Mouse (Mus musculus): Measurements from ENCODE around the gene Gpr155. TPM values are rescaled to one million over a fixed set of nuclear protein-coding genes. Genes with fewer than 3 reads are reported as not detected.
A peak's percentile ranks its signal among the peaks of the same experiment; 100 is the strongest.

Gpr155 gene
- polyA plus RNA-seq, 1 experiment: 7.6 TPM

- Histone ChIP-seq H3K27me3 (ENCODE audit: control insufficient read depth, insufficient read depth, insufficient read length) (no peaks in the 10 kb centered on the region), H3K79me2 (ENCODE audit: control insufficient read depth, insufficient read depth) (no peaks in the 10 kb centered on the region), H3K36me3 (ENCODE audit: control insufficient read depth, insufficient read depth) (no peaks in the 10 kb centered on the region), H3ac (ENCODE audit: control insufficient read depth, insufficient read length) (no peak overlapping the region), H3K4me3 (no peak overlapping the region), H3K4me2 (ENCODE audit: low read depth) (no peak overlapping the region)
- TF ChIP-seq USF1 (IDR thresholded peaks at IDR 0.05; ENCODE audit: low read depth): no peak
Observed at GRCm38 (mm10) chr2:73403385-73404013, 17.1 kb upstream of the Gpr155 start.

GRCm38 (mm10) chr2:73401689-73402088 is 15.3 kb upstream of the Gpr155 start:
- no peaks in the 10 kb centered on the region for H3K36me3 ChIP-seq (ENCODE audit: control insufficient read depth, insufficient read depth)
- no peaks in the 10 kb centered on the region for H3K27me3 ChIP-seq (ENCODE audit: control insufficient read depth, insufficient read depth, insufficient read length)
- no peak overlapping the region for H3K4me2 ChIP-seq (ENCODE audit: low read depth)
- H3ac ChIP-seq (ENCODE audit: control insufficient read depth, insufficient read length): no peak overlapping the region
- H3K79me2 ChIP-seq (ENCODE audit: control insufficient read depth, insufficient read depth): no peaks in the 10 kb centered on the region
- TF ChIP-seq TCF12 (IDR thresholded peaks at IDR 0.05; ENCODE audit: insufficient read depth, poor library complexity, severe bottlenecking) (no peak), POLR2A (IDR thresholded peaks at IDR 0.05; ENCODE audit: insufficient read length, low read depth) (no peak), REST (IDR thresholded peaks at IDR 0.05; ENCODE audit: insufficient read depth, insufficient read length) (no peak), USF1 (IDR thresholded peaks at IDR 0.05; ENCODE audit: low read depth) (no peak), E2F4 (IDR thresholded peaks at IDR 0.05; ENCODE audit: insufficient read depth) (no peak), MAX (IDR thresholded peaks at IDR 0.05; ENCODE audit: low read depth) (no peak), MYOG (IDR thresholded peaks at IDR 0.05; ENCODE audit: control insufficient read depth in 1 of 3, insufficient read depth in 1 of 3, insufficient read length in 2 of 3, low read depth in 2 of 3) (no peak), POLR2AphosphoS2 (IDR thresholded peaks at IDR 0.05; ENCODE audit: insufficient read length, low read depth) (no peak), CEBPB (IDR thresholded peaks at IDR 0.05; ENCODE audit: insufficient read depth, poor library complexity, severe bottlenecking) (no peak)
- H3K4me3 ChIP-seq: no peak overlapping the region

- Histone ChIP-seq H3K36me3 (ENCODE audit: control insufficient read depth, insufficient read depth) (no peaks in the 10 kb centered on the region), H3K4me3 (no peak overlapping the region), H3K79me2 (ENCODE audit: control insufficient read depth, insufficient read depth) (no peaks in the 10 kb centered on the region), H3K4me2 (ENCODE audit: low read depth) (peak overlapping the region; percentile 56), H3ac (ENCODE audit: control insufficient read depth, insufficient read length) (no peak overlapping the region), H3K27me3 (ENCODE audit: control insufficient read depth, insufficient read depth, insufficient read length) (no peaks in the 10 kb centered on the region)
- TF ChIP-seq TCF3 (IDR thresholded peaks at IDR 0.05; ENCODE audit: insufficient read length, low read depth): no peak
- no peak for TF ChIP-seq USF1 (IDR thresholded peaks at IDR 0.05; ENCODE audit: low read depth)
- no peak for TF ChIP-seq MAX (IDR thresholded peaks at IDR 0.05; ENCODE audit: low read depth)
- no peak for TF ChIP-seq CEBPB (IDR thresholded peaks at IDR 0.05; ENCODE audit: insufficient read depth, poor library complexity, severe bottlenecking)
- TF ChIP-seq TCF12 (IDR thresholded peaks at IDR 0.05; ENCODE audit: insufficient read depth, poor library complexity, severe bottlenecking): no peak
- TF ChIP-seq E2F4 (IDR thresholded peaks at IDR 0.05; ENCODE audit: insufficient read depth): no peak
- TF ChIP-seq MYOD1 (IDR thresholded peaks at IDR 0.05; ENCODE audit: control insufficient read depth in 1 of 3, insufficient read length in 2 of 3, low read depth in 2 of 3): no peak
- no peak for TF ChIP-seq POLR2A (IDR thresholded peaks at IDR 0.05; ENCODE audit: insufficient read length, low read depth)
- no peak for TF ChIP-seq SRF (IDR thresholded peaks at IDR 0.05; ENCODE audit: control insufficient read depth, insufficient read length, low read depth)
- TF ChIP-seq POLR2AphosphoS2 (IDR thresholded peaks at IDR 0.05; ENCODE audit: insufficient read length, low read depth): no peak
- TF ChIP-seq REST (IDR thresholded peaks at IDR 0.05; ENCODE audit: insufficient read depth, insufficient read length): no peak
- TF ChIP-seq MYOG (IDR thresholded peaks at IDR 0.05; ENCODE audit: control insufficient read depth in 1 of 3, insufficient read depth in 1 of 3, insufficient read length in 2 of 3, low read depth in 2 of 3): no peak
Observed at GRCm38 (mm10) chr2:73397476-73397875, 11.1 kb upstream of the Gpr155 start.

GRCm38 (mm10) chr2:73396828-73397325 is 10.5 kb upstream of the Gpr155 start:
- no peak overlapping the region for H3ac ChIP-seq (ENCODE audit: control insufficient read depth, insufficient read length)
- H3K27me3 ChIP-seq (ENCODE audit: control insufficient read depth, insufficient read depth, insufficient read length): no peaks in the 10 kb centered on the region
- H3K4me2 ChIP-seq (ENCODE audit: low read depth): peak overlapping the region; percentile 56
- H3K4me3 ChIP-seq: peak overlapping the region; percentile 1
- TF ChIP-seq CEBPB (IDR thresholded peaks at IDR 0.05; ENCODE audit: insufficient read depth, poor library complexity, severe bottlenecking): peak; percentile 80
- TF ChIP-seq REST (IDR thresholded peaks at IDR 0.05; ENCODE audit: insufficient read depth, insufficient read length): no peak
- H3K36me3 ChIP-seq (ENCODE audit: control insufficient read depth, insufficient read depth): no peaks in the 10 kb centered on the region
- H3K79me2 ChIP-seq (ENCODE audit: control insufficient read depth, insufficient read depth): no peaks in the 10 kb centered on the region

- peak overlapping the region; percentile 25 for H3K4me2 ChIP-seq (ENCODE audit: low read depth)
- TF ChIP-seq TCF3 (IDR thresholded peaks at IDR 0.05; ENCODE audit: insufficient read length, low read depth) (no peak), MYOD1 (IDR thresholded peaks at IDR 0.05; ENCODE audit: control insufficient read depth in 1 of 3, insufficient read length in 2 of 3, low read depth in 2 of 3) (no peak), E2F4 (IDR thresholded peaks at IDR 0.05; ENCODE audit: insufficient read depth) (no peak), MYOG (IDR thresholded peaks at IDR 0.05; ENCODE audit: control insufficient read depth in 1 of 3, insufficient read depth in 1 of 3, insufficient read length in 2 of 3, low read depth in 2 of 3) (no peak), SRF (IDR thresholded peaks at IDR 0.05; ENCODE audit: control insufficient read depth, insufficient read length, low read depth) (no peak), MAX (IDR thresholded peaks at IDR 0.05; ENCODE audit: low read depth) (no peak), TCF12 (IDR thresholded peaks at IDR 0.05; ENCODE audit: insufficient read depth, poor library complexity, severe bottlenecking) (no peak), USF1 (IDR thresholded peaks at IDR 0.05; ENCODE audit: low read depth) (no peak)
- no peaks in the 10 kb centered on the region for H3K79me2 ChIP-seq (ENCODE audit: control insufficient read depth, insufficient read depth)
- H3ac ChIP-seq (ENCODE audit: control insufficient read depth, insufficient read length): no peak overlapping the region
- H3K27me3 ChIP-seq (ENCODE audit: control insufficient read depth, insufficient read depth, insufficient read length): no peaks in the 10 kb centered on the region
- no peaks in the 10 kb centered on the region for H3K36me3 ChIP-seq (ENCODE audit: control insufficient read depth, insufficient read depth)
- no peak overlapping the region for H3K4me3 ChIP-seq
Observed at GRCm38 (mm10) chr2:73395516-73395915, 9.1 kb upstream of the Gpr155 start.

Data from myocyte (in vitro differentiated cells).